In genomic region chr2:63326750-63327149, GRCm38 (mm10) we compare ENCODE assay signal across 24 mouse cellular contexts.
"Had no signal": no experiment of that assay in that cellular context is flagged by ENCODE, and none has a peak within 500 bp of the region (broad histone marks: within the 10 kb centered on the region; RNA-seq: fewer than 3 reads in every experiment).

No protein-coding gene starts in this region.

- H3K4me3 ChIP-seq: kidney, embryonic 15.5 days; limb, embryonic 10.5 days; limb, embryonic 13.5 days; liver, embryonic 12.5 days; liver, embryonic 15.5 days; lung, embryonic 15.5 days; megakaryocyte, embryonic 14.5 days; midbrain, embryonic 10.5 days; midbrain, embryonic 13.5 days; neural tube, embryonic 12.5 days; neural tube, embryonic 15.5 days had no signal

- H3K4me1 ChIP-seq: kidney, embryonic 15.5 days; limb, embryonic 10.5 days; limb, embryonic 13.5 days; liver, embryonic 12.5 days; liver, embryonic 15.5 days; lung, embryonic 15.5 days; megakaryocyte, embryonic 14.5 days; midbrain, embryonic 10.5 days; midbrain, embryonic 13.5 days; neural tube, embryonic 12.5 days; neural tube, embryonic 15.5 days had no signal

- H3K9me3 ChIP-seq: kidney, embryonic 15.5 days; limb, embryonic 10.5 days; limb, embryonic 13.5 days; liver, embryonic 12.5 days; liver, embryonic 15.5 days; lung, embryonic 15.5 days; midbrain, embryonic 10.5 days; midbrain, embryonic 13.5 days; neural tube, embryonic 12.5 days; neural tube, embryonic 15.5 days had no signal

- H3K4me2 ChIP-seq: kidney, embryonic 15.5 days; limb, embryonic 13.5 days; liver, embryonic 12.5 days; liver, embryonic 15.5 days; lung, embryonic 15.5 days; midbrain, embryonic 13.5 days; neural tube, embryonic 12.5 days; neural tube, embryonic 15.5 days had no signal

- H3K36me3 ChIP-seq: kidney, embryonic 15.5 days; limb, embryonic 10.5 days; limb, embryonic 13.5 days; liver, embryonic 12.5 days; liver, embryonic 15.5 days; lung, embryonic 15.5 days; midbrain, embryonic 10.5 days; midbrain, embryonic 13.5 days; neural tube, embryonic 12.5 days; neural tube, embryonic 15.5 days had no signal

- H3K9ac ChIP-seq: kidney, embryonic 15.5 days; limb, embryonic 13.5 days; liver, embryonic 12.5 days; liver, embryonic 15.5 days; lung, embryonic 15.5 days; midbrain, embryonic 13.5 days; neural tube, embryonic 12.5 days; neural tube, embryonic 15.5 days had no signal

- ATAC-seq: liver, embryonic 12.5 days; midbrain, embryonic 13.5 days had no signal

- H3K27ac ChIP-seq: kidney, embryonic 15.5 days; limb, embryonic 10.5 days; limb, embryonic 13.5 days; liver, embryonic 12.5 days; liver, embryonic 15.5 days; lung, embryonic 15.5 days; midbrain, embryonic 10.5 days; midbrain, embryonic 13.5 days; neural tube, embryonic 12.5 days; neural tube, embryonic 15.5 days; stomach, postnatal 0 days had no signal

- DNase-seq: kidney, adult 11 months; kidney, adult 8-10 months; kidney, postnatal 10 days; kidney, postnatal 36 days; liver; lung, adult 18-20 months; lung, postnatal 10 days; lung, postnatal 36 days; right cerebral cortex, adult 18-20 months; right cerebral cortex, postnatal 14 days; right cerebral cortex, postnatal 4 days; thymus, postnatal 25 days had no signal

- H3K27me3 ChIP-seq: kidney, embryonic 15.5 days; limb, embryonic 13.5 days; liver, embryonic 12.5 days; liver, embryonic 15.5 days; lung, embryonic 15.5 days; megakaryocyte, embryonic 14.5 days; midbrain, embryonic 13.5 days; neural tube, embryonic 12.5 days; neural tube, embryonic 15.5 days had no signal
